Mouse (Mus musculus) brain, adult 2 months (tissue): ENCODE results near the gene Fdxacb1.

Source experiments
- DNase-seq: peaks from one replicate; pipeline ENCODE4 v3.0.0; 2011; ENCODE audit warnings: low read depth, low spot score

Gene Fdxacb1

GRCm38 (mm10) chr9:50803055-50803671, 35.1 kb downstream of the Fdxacb1 start:
- no peak for DNase-seq

GRCm38 (mm10) chr9:50808471-50808870, 40.4 kb downstream of the Fdxacb1 start:
- DNase-seq = no peak

GRCm38 (mm10) chr9:50809146-50809545, 41.1 kb downstream of the Fdxacb1 start:
- no peak for DNase-seq

GRCm38 (mm10) chr9:50811187-50811586, 43.2 kb downstream of the Fdxacb1 start:
- DNase-seq = no peak

GRCm38 (mm10) chr9:50811746-50812145, 43.7 kb downstream of the Fdxacb1 start:
- DNase-seq = no peak

GRCm38 (mm10) chr9:50813796-50814195, 45.8 kb downstream of the Fdxacb1 start:
- DNase-seq = no peak

- no peak for DNase-seq
These were observed 47.6 kb downstream of the Fdxacb1 start for GRCm38 (mm10) chr9:50815666-50816065.

- DNase-seq = no peak
These were observed 48.5 kb downstream of the Fdxacb1 start for GRCm38 (mm10) chr9:50816512-50816911.

- DNase-seq = peak; percentile 14
These were observed 50.0 kb downstream of the Fdxacb1 start for GRCm38 (mm10) chr9:50818050-50818449.

GRCm38 (mm10) chr9:50819716-50820115, 51.7 kb downstream of the Fdxacb1 start:
- peak; percentile 81 for DNase-seq

GRCm38 (mm10) chr9:50821651-50822050, 53.6 kb downstream of the Fdxacb1 start:
- no peak for DNase-seq

- peak; percentile 42 for DNase-seq
These were observed 54.2 kb downstream of the Fdxacb1 start for GRCm38 (mm10) chr9:50822216-50822615.
